Mouse (Mus musculus): ENCODE data around the gene Ebf1. TPM values are rescaled to one million over a fixed set of nuclear protein-coding genes. Genes with fewer than 3 reads are reported as not detected.
A peak's percentile ranks its signal among the peaks of the same experiment; 100 is the strongest.

Ebf1 gene
- polyA plus RNA-seq, 1 experiment from 2014 or later: 14.5 TPM

DNA sequence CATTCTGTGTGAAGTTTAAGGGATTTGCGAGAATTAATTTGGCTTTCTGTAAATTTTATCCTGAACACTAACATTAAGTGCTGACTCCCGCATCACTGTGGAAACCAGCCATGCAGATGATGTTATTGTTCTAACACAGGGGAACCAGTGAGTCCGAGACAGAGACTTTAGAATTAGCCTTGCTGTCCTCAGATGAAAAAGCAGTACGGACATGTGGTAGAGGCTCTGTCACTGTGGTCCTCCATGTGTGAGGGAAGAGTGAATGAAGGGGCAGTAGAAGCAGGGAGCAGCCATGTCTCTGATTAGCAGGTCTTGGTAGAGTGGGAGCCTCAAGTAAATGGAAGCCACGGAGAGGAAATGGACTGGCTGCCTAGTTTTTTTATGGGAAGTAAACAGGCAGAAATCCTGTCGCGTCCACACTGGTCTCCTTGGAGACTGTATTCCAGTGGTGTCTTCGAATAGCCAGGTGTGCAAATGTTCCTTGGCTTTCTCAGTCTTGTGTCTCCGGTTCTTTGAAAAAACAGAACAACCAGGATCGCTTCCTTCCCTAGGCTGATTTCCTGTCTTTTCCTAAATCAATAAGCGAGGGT, 84.2 kb downstream of the Ebf1 start:
- H3K4me3 ChIP-seq (ENCODE audit: low read depth, low read length): no peak overlapping the region
- no peaks in the 10 kb centered on the region for H3K36me3 ChIP-seq (ENCODE audit: control insufficient read depth, insufficient read depth, low read length)
- H3K27me3 ChIP-seq (ENCODE audit: control insufficient read depth, insufficient read depth, low read length): no peaks in the 10 kb centered on the region
- no peak overlapping the region for H3K9ac ChIP-seq (ENCODE audit: low read depth, low read length)
- no peak for ATAC-seq (replicated peaks; ENCODE audit: insufficient number of reproducible peaks, low FRiP score, low TSS enrichment)
- no peak overlapping the region for H3K4me2 ChIP-seq
- no peaks in the 10 kb centered on the region for H3K9me3 ChIP-seq (replicated peaks; ENCODE audit: control insufficient read depth, low read length)
- 67% methylated on average over 11 of the region's 11 CpGs for WGBS (ENCODE audit: insufficient replicate concordance)
- no peak overlapping the region for H3K27ac ChIP-seq (ENCODE audit: low read depth, low read length)
- no peaks in the 10 kb centered on the region for H3K4me1 ChIP-seq (ENCODE audit: control insufficient read depth, insufficient read depth, low read length)

DNA sequence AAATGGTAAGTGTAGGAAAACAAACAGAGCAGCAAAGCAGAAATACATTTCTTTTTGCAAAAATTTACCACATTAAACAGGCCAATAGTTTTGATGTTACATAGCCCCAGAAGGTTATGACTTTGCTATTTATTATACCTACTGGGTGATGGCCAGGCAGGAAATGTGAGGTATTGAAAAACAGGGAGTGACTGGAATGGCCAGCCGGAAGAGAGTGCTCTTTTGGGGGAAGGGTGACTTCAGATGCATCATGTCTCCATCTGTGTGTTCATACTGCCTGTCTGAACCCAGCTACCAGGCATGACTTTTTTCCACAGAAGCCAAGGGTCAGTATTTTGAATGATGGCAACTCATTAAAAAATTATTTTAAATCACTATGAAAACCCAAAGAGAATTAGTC, 84.7 kb downstream of the Ebf1 start:
- H3K27ac ChIP-seq (ENCODE audit: low read depth, low read length): no peak overlapping the region
- 50% methylated on average over 1 of the region's 1 CpGs for WGBS (ENCODE audit: insufficient replicate concordance)
- no peaks in the 10 kb centered on the region for H3K27me3 ChIP-seq (ENCODE audit: control insufficient read depth, insufficient read depth, low read length)
- no peak overlapping the region for H3K4me2 ChIP-seq
- no peak for ATAC-seq (replicated peaks; ENCODE audit: insufficient number of reproducible peaks, low FRiP score, low TSS enrichment)
- no peaks in the 10 kb centered on the region for H3K9me3 ChIP-seq (replicated peaks; ENCODE audit: control insufficient read depth, low read length)
- no peaks in the 10 kb centered on the region for H3K36me3 ChIP-seq (ENCODE audit: control insufficient read depth, insufficient read depth, low read length)
- no peak overlapping the region for H3K4me3 ChIP-seq (ENCODE audit: low read depth, low read length)
- H3K9ac ChIP-seq (ENCODE audit: low read depth, low read length): no peak overlapping the region
- H3K4me1 ChIP-seq (ENCODE audit: control insufficient read depth, insufficient read depth, low read length): no peaks in the 10 kb centered on the region

DNA sequence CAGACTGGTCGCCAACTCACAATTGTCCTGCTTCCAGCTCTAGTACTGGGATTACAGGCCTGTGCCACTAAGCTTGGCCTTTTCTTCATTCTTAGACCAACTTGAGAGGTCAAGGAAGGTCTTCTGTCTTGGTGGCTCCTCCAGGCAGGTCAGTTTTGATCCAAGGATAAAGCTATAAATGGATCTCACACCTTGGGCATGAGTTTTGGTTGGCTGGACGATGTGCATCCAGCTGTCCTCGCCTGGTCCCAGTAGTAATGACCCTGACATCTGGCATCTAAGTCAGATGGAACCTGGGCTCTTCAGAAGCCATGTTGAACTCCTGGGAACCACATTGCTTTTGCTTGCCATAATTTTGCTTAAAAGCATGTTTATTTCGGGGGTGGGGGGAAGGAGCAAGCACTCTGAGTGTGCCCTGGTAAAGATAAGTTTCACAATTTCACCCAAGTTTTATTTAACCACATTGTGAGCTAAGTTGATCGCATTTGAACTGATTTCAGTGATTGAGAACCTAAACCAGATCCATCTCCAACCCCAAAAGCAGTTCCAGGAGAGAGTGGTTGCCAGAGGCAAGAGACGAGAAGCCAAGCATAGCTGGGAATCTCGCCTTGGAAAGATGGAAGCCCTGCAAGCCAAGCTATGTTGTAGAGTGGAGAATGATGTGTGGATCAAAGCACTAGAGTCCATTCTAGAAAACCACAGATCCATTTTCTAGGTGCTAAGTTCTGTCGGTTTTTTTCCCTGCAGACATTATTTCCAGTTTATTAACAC, 85.8 kb downstream of the Ebf1 start:
- no peak overlapping the region for H3K9ac ChIP-seq (ENCODE audit: low read depth, low read length)
- H3K9me3 ChIP-seq (replicated peaks; ENCODE audit: control insufficient read depth, low read length): no peaks in the 10 kb centered on the region
- H3K36me3 ChIP-seq (ENCODE audit: control insufficient read depth, insufficient read depth, low read length): no peaks in the 10 kb centered on the region
- no peak overlapping the region for H3K27ac ChIP-seq (ENCODE audit: low read depth, low read length)
- 82% methylated on average over 8 of the region's 8 CpGs for WGBS (ENCODE audit: insufficient replicate concordance)
- no peak for ATAC-seq (replicated peaks; ENCODE audit: insufficient number of reproducible peaks, low FRiP score, low TSS enrichment)
- no peak overlapping the region for H3K4me3 ChIP-seq (ENCODE audit: low read depth, low read length)
- H3K4me2 ChIP-seq: no peak overlapping the region
- H3K27me3 ChIP-seq (ENCODE audit: control insufficient read depth, insufficient read depth, low read length): no peaks in the 10 kb centered on the region
- H3K4me1 ChIP-seq (ENCODE audit: control insufficient read depth, insufficient read depth, low read length): peaks cover 4% of the 10 kb centered on the region; the same call in 1 of the 2 replicates

DNA sequence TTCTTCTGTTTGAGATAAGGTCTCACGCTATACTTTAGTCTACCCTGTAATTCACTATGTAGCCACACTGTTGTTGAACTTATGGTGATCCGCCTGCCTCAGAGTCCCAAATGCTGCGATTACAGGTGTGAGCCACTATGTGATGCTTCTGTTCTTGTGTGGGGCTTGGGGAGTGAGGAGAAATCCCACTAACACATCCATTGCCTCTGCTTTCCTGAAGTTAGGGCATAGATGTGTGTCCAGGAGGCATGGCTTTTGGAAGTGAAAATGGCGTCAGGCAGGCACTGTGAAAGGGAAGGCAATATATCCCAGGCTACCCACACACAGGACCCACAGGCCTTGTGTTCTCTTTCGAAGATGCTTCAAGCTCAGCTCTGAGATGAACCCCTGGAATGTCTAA, 86.8 kb downstream of the Ebf1 start:
- no peak for ATAC-seq (replicated peaks; ENCODE audit: insufficient number of reproducible peaks, low FRiP score, low TSS enrichment)
- peaks cover 4% of the 10 kb centered on the region; the same call in 1 of the 2 replicates for H3K4me1 ChIP-seq (ENCODE audit: control insufficient read depth, insufficient read depth, low read length)
- no peaks in the 10 kb centered on the region for H3K27me3 ChIP-seq (ENCODE audit: control insufficient read depth, insufficient read depth, low read length)
- H3K27ac ChIP-seq (ENCODE audit: low read depth, low read length): no peak overlapping the region
- no peak overlapping the region for H3K9ac ChIP-seq (ENCODE audit: low read depth, low read length)
- H3K9me3 ChIP-seq (replicated peaks; ENCODE audit: control insufficient read depth, low read length): no peaks in the 10 kb centered on the region
- no peak overlapping the region for H3K4me2 ChIP-seq
- WGBS (ENCODE audit: insufficient replicate concordance): 87% methylated on average over 5 of the region's 5 CpGs
- H3K36me3 ChIP-seq (ENCODE audit: control insufficient read depth, insufficient read depth, low read length): no peaks in the 10 kb centered on the region
- H3K4me3 ChIP-seq (ENCODE audit: low read depth, low read length): no peak overlapping the region

DNA sequence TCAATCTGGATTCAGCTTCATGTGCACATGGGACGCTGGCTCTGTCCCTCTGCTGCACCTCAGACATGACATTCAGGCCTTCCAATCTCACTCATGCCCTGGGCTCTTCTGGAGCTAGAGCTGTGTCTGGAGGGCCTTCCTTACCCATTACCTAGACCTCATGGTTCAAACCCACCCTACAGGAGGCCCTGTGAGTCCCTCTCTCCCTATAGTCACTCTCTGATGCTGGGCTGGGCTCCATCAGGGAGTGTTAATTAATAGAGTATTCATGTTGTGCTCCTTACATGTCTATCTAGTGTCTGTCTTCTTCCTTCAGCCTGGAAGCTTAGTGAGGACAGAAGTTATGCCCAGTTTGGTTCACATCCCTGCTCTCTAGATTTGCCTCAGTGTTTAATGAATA, 88.7 kb downstream of the Ebf1 start:
- ATAC-seq (replicated peaks; ENCODE audit: insufficient number of reproducible peaks, low FRiP score, low TSS enrichment): no peak
- Histone ChIP-seq H3K9ac (ENCODE audit: low read depth, low read length) (no peak overlapping the region), H3K4me3 (ENCODE audit: low read depth, low read length) (no peak overlapping the region), H3K27ac (ENCODE audit: low read depth, low read length) (no peak overlapping the region), H3K4me1 (ENCODE audit: control insufficient read depth, insufficient read depth, low read length) (peaks cover 4% of the 10 kb centered on the region; the same call in 1 of the 2 replicates), H3K36me3 (ENCODE audit: control insufficient read depth, insufficient read depth, low read length) (no peaks in the 10 kb centered on the region), H3K27me3 (ENCODE audit: control insufficient read depth, insufficient read depth, low read length) (no peaks in the 10 kb centered on the region), H3K4me2 (no peak overlapping the region), H3K9me3 (replicated peaks; ENCODE audit: control insufficient read depth, low read length) (no peaks in the 10 kb centered on the region)
- WGBS (ENCODE audit: insufficient replicate concordance): 81% methylated on average over 1 of the region's 1 CpGs

DNA sequence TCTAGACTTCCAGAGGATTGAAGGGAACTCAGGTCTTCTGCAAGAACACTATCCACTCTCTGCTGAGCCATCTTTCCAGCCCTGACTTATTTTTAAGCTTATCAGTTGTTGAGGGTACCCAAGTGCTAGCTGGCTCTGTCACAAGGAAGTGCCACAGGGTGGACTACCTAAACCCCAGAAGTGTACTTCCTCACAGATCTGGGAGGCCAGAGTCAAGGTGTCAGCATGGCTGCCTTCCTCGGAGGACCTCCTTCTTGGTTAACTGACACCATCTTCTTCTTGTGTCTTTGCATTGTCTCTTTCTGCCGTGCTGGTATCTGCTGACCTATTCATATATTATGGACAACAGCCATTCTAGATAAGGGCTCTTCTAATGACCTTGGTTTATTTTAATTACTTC, 89.3 kb downstream of the Ebf1 start:
- H3K36me3 ChIP-seq (ENCODE audit: control insufficient read depth, insufficient read depth, low read length): no peaks in the 10 kb centered on the region
- H3K9me3 ChIP-seq (replicated peaks; ENCODE audit: control insufficient read depth, low read length): no peaks in the 10 kb centered on the region
- WGBS (ENCODE audit: insufficient replicate concordance): 55% methylated on average over 2 of the region's 2 CpGs
- no peak for ATAC-seq (replicated peaks; ENCODE audit: insufficient number of reproducible peaks, low FRiP score, low TSS enrichment)
- no peak overlapping the region for H3K4me2 ChIP-seq
- H3K4me3 ChIP-seq (ENCODE audit: low read depth, low read length): no peak overlapping the region
- no peak overlapping the region for H3K9ac ChIP-seq (ENCODE audit: low read depth, low read length)
- H3K27me3 ChIP-seq (ENCODE audit: control insufficient read depth, insufficient read depth, low read length): no peaks in the 10 kb centered on the region
- H3K4me1 ChIP-seq (ENCODE audit: control insufficient read depth, insufficient read depth, low read length): peaks cover 4% of the 10 kb centered on the region; the same call in 1 of the 2 replicates
- H3K27ac ChIP-seq (ENCODE audit: low read depth, low read length): no peak overlapping the region

DNA sequence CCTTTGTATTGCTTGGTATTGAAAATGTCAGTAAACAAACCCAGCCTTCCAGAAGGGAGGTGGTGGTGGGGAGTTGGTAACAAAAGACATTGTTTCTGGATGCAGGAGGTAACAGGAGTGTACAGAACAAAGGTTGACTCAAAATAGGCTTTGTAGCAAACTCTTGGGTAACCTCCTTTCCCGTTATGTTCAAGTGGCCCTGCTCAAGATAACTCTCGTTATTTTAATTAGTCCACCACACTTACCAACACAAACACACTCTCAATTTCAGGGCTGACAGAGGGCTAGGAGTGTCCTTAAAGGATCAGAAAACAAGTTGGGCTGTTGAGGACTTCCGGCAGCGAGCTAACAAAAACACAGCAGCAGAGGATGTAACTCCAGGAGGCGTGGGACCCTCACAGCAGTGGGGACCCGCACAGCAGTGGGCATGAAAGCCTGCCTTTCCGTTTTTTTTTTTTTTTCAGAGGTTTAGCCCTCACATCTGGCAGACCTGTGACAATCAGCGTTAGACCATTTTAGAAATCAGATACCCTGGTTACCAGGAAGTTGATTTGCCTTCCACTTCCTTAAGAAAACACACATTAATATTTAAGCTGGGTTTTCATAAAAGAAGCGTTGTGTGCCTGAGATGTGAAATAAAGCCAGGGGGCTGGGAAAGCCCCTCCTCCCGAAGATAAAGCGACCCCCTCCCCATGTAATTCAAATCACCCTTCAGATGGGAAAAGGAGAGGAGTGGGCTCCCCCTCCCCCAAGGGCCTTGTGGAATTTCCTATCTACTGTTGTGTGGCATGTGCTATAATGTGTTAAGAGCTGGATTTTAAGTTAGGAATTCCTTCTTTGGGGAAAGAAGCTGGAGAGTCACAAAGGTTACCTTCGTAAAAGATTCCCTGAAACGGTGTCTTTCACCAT, 90.5 kb downstream of the Ebf1 start:
- peak overlapping the region; percentile 59; the same call in 1 of the 2 replicates for H3K27ac ChIP-seq (ENCODE audit: low read depth, low read length)
- H3K4me3 ChIP-seq (ENCODE audit: low read depth, low read length): peak overlapping the region; percentile 18; the same call in 1 of the 2 replicates
- peak overlapping the region; percentile 58 for H3K4me2 ChIP-seq
- peaks cover 4% of the 10 kb centered on the region; the same call in 1 of the 2 replicates for H3K4me1 ChIP-seq (ENCODE audit: control insufficient read depth, insufficient read depth, low read length)
- no peaks in the 10 kb centered on the region for H3K9me3 ChIP-seq (replicated peaks; ENCODE audit: control insufficient read depth, low read length)
- H3K36me3 ChIP-seq (ENCODE audit: control insufficient read depth, insufficient read depth, low read length): no peaks in the 10 kb centered on the region
- no peaks in the 10 kb centered on the region for H3K27me3 ChIP-seq (ENCODE audit: control insufficient read depth, insufficient read depth, low read length)
- 8% methylated on average over 13 of the region's 13 CpGs for WGBS (ENCODE audit: insufficient replicate concordance)
- ATAC-seq (replicated peaks; ENCODE audit: insufficient number of reproducible peaks, low FRiP score, low TSS enrichment): no peak
- H3K9ac ChIP-seq (ENCODE audit: low read depth, low read length): peak overlapping the region; percentile 34; the same call in 1 of the 2 replicates

DNA sequence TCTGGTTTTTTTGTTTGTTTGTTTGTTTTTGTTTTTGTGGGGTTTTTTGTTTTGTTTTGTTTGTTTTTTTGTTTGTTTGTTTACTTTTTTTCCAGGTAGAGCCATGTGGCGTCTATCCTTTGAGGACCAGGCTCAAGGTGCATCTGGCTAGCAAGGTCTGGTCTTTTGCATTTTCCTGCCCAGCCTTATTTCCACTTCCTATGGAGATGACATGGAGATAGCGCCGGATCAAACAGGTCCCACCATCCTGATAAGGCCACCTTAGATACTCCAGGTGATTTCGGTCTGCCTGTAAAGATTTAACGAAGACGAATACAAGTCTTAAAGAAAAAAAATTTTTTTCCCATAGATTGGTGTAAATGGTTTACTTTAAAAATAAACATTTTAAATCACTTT, 91.2 kb downstream of the Ebf1 start:
- Histone ChIP-seq H3K27me3 (ENCODE audit: control insufficient read depth, insufficient read depth, low read length) (no peaks in the 10 kb centered on the region), H3K27ac (ENCODE audit: low read depth, low read length) (no peak overlapping the region), H3K4me1 (ENCODE audit: control insufficient read depth, insufficient read depth, low read length) (peaks cover 4% of the 10 kb centered on the region; the same call in 1 of the 2 replicates), H3K9me3 (replicated peaks; ENCODE audit: control insufficient read depth, low read length) (no peaks in the 10 kb centered on the region), H3K36me3 (ENCODE audit: control insufficient read depth, insufficient read depth, low read length) (no peaks in the 10 kb centered on the region), H3K4me2 (no peak overlapping the region), H3K9ac (ENCODE audit: low read depth, low read length) (no peak overlapping the region), H3K4me3 (ENCODE audit: low read depth, low read length) (no peak overlapping the region)
- WGBS (ENCODE audit: insufficient replicate concordance): 58% methylated on average over 6 of the region's 6 CpGs
- no peak for ATAC-seq (replicated peaks; ENCODE audit: insufficient number of reproducible peaks, low FRiP score, low TSS enrichment)

Measured in heart, embryonic 11.5 days (tissue).